Mouse (Mus musculus): Measurements from ENCODE around the gene Rrp8.

- TF ChIP-seq CTCF (IDR thresholded peaks at IDR 0.05), result no peak
- no peak for TF ChIP-seq EP300 (IDR thresholded peaks at IDR 0.05)
Measured at GRCm38 (mm10) chr7:105784556-105784955, 47.4 kb upstream of the Rrp8 start.
